Mouse (Mus musculus) erythroblast, embryonic 14.5 days (primary cell): ENCODE measurements around the gene Dok5. TPM values are rescaled to one million over a fixed set of nuclear protein-coding genes. Genes with fewer than 3 reads are reported as not detected.

ENCODE experiments used
- H3K27me3 ChIP-seq: 2 replicates; pipeline ENCODE4 v1.6.1; 2012; ENCODE audit warnings: inconsistent platforms; ENCODE audit not compliant: control insufficient read depth
- H3K36me3 ChIP-seq: 2 replicates; pipeline ENCODE4 v1.6.1; 2012; ENCODE audit warnings: mild to moderate bottlenecking, inconsistent platforms; ENCODE audit not compliant: control insufficient read depth
- H3K4me1 ChIP-seq: 2 replicates; pipeline ENCODE4 v1.6.1; 2012; ENCODE audit warnings: inconsistent platforms; ENCODE audit not compliant: control insufficient read depth
- H3K4me3 ChIP-seq: replicated peaks from 2 replicates; pipeline ENCODE3; 2012; ENCODE audit warnings: moderate library complexity, mild to moderate bottlenecking, inconsistent platforms
- H3K9me3 ChIP-seq: 2 replicates; pipeline ENCODE4 v1.6.1; 2012; ENCODE audit warnings: low read length, inconsistent platforms, mixed read lengths; ENCODE audit not compliant: control insufficient read depth
- GATA1 ChIP-seq: IDR thresholded peaks from 2 replicates; pipeline ENCODE4 v1.6.1; 2012; ENCODE audit warnings: low read length, inconsistent platforms, mixed read lengths
- TAL1 ChIP-seq: IDR thresholded peaks from 3 replicates; pipeline ENCODE4 v1.6.1; 2012; ENCODE audit warnings: low read length, inconsistent platforms, mixed read lengths
- polyA plus RNA-seq: library from polyadenylated mRNA; stranded (reverse); fragments of >175 nt; gene quantifications from 2 replicates; pipeline ENCODE4 v1.2.3, GENCODE M21; 2012

Gene Dok5
- polyA plus RNA-seq, 1 experiment, result not detected

DNA sequence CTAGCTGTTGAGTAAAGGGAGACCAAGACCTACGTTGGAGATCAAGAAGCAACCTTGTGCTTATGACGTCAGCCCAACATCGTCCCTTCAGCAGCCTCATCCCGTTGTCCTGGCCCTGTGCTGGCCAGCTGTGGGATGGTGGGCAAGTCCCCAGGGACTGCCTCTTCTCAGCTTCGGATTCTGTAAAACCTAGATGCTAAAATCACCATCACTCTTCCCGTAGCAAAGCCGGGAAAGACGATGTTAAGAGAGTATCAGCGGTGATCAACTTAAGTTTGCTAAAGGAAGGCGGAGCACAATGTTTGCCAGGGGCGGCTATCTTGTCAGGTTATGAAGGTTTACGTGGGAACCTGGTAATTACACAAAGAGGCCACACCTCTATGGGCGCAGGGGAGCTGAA lies 826 bp upstream of the Dok5 start:
- H3K36me3 ChIP-seq, result no peaks in the 10 kb centered on the region
- peaks cover 18% of the 10 kb centered on the region for H3K27me3 ChIP-seq
- peaks cover 49% of the 10 kb centered on the region for H3K9me3 ChIP-seq
- H3K4me1 ChIP-seq, result no peaks in the 10 kb centered on the region
- H3K4me3 ChIP-seq, result no peak overlapping the region
- TF ChIP-seq TAL1, result no peak
- no peak for TF ChIP-seq GATA1

DNA sequence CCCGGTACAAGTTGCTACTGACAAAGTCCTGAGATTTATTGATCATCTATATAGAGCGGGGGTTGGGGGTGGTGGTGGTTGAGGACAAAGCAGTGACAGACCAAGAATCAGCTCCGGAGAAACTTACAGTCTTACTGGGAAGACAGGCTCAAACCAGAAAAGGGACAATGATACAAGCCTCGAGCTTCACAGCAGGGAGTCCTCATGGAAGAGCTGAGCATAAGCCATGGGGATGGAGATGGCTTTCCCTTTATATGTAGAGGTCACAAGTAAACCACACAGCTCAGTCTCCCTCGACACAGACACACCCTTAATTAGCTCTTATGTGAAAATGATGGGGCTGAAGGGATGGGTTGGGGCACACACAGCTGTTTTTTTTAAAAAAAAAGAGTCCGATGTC lies 402 bp upstream of the Dok5 start:
- Histone ChIP-seq H3K36me3 (no peaks in the 10 kb centered on the region), H3K4me3 (no peak overlapping the region), H3K9me3 (peaks cover 49% of the 10 kb centered on the region), H3K4me1 (no peaks in the 10 kb centered on the region), H3K27me3 (peaks cover 18% of the 10 kb centered on the region)
- TF ChIP-seq TAL1 (no peak), GATA1 (no peak)

DNA sequence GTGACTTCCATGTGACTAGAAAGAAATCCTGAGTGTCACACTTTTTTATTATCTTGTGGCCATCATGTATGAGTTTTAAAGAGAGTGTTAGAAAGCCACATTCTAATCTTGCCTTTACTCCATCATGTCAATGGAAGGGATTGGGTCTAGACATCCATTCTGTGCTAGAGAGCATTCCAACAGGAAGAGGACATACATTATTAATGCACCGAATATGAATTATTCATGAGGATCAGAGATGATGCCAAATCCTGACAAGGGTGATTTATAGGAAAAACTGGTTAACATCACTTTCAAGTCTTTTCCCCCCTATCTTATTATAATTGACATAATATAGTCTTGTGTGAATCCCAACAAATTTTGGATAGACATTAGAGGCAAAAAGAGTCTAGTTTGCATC lies 2.1 kb downstream of the Dok5 start:
- Histone ChIP-seq H3K9me3 (peaks cover 57% of the 10 kb centered on the region), H3K27me3 (peaks cover 18% of the 10 kb centered on the region), H3K4me1 (no peaks in the 10 kb centered on the region), H3K36me3 (no peaks in the 10 kb centered on the region), H3K4me3 (no peak overlapping the region)
- TF ChIP-seq TAL1, result no peak
- no peak for TF ChIP-seq GATA1

DNA sequence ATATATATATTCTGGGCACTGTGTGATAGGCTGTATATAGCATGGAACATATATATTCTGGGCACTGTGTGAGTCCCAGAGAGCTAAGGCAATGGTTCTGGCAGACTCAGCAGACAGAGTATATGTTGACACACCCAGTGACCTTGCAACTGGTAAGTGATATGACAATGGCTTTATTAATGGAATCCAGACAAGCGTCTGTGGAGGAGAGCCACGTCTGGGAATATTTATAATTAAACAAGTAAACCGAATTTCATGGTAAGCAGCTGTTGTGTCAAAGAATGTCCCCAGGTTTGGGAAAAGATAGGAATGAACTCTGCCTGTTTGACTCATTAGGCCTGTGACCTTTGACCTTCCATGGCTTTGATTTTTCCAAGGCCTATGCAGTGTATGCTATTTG lies 2.8 kb downstream of the Dok5 start:
- H3K4me3 ChIP-seq, result no peak overlapping the region
- no peaks in the 10 kb centered on the region for H3K36me3 ChIP-seq
- H3K4me1 ChIP-seq, result no peaks in the 10 kb centered on the region
- H3K27me3 ChIP-seq, result peaks cover 18% of the 10 kb centered on the region
- peaks cover 62% of the 10 kb centered on the region for H3K9me3 ChIP-seq
- TF ChIP-seq TAL1 (no peak), GATA1 (no peak)

DNA sequence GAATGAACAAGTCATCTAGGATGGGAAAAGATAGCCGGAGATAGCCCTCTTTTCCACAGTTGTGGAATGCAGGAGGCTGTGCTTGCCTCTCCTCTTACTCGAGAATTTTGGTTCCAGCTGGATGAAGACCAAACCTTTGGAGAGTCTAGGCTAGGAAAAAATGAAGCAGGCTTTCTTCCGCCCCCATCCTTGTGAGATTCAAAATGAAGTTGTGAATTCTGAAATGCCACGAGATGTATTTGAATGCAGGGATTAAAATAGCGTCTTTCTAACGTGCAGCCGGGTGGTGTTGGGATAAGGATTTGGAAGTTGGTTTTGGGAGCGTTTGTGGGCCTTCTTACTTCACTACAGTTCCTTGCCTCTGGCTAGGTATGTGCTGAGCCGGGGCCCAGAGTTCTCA lies 6.8 kb downstream of the Dok5 start:
- Histone ChIP-seq H3K9me3 (peaks cover 68% of the 10 kb centered on the region), H3K4me3 (no peak overlapping the region), H3K4me1 (no peaks in the 10 kb centered on the region), H3K36me3 (no peaks in the 10 kb centered on the region), H3K27me3 (no peaks in the 10 kb centered on the region; the same call in 1 of the 2 replicates)
- TF ChIP-seq GATA1 (no peak), TAL1 (no peak)

DNA sequence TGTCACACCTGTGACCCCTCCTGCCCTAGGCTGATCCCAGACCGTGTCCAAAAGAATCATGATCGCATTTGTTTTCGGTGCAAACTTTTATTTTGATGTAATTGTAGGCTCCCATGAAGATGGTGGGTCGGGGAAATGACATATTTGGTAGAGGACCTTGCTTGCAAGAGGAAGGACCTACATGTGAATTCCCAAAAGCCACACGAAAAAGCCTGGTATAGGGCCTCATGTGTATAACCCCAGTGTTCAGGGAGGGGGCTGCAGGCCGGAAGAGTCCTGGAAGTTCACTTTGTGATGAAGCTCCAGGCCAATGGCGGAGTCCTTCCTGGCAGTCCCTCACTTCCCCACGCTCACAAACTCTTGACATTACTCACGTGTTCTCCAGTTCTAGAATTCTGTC lies 7.3 kb downstream of the Dok5 start:
- H3K9me3 ChIP-seq, result peaks cover 72% of the 10 kb centered on the region
- no peaks in the 10 kb centered on the region for H3K4me1 ChIP-seq
- TF ChIP-seq TAL1, result no peak
- TF ChIP-seq GATA1, result no peak
- H3K36me3 ChIP-seq, result no peaks in the 10 kb centered on the region
- no peak overlapping the region for H3K4me3 ChIP-seq
- no peaks in the 10 kb centered on the region; the same call in 1 of the 2 replicates for H3K27me3 ChIP-seq

DNA sequence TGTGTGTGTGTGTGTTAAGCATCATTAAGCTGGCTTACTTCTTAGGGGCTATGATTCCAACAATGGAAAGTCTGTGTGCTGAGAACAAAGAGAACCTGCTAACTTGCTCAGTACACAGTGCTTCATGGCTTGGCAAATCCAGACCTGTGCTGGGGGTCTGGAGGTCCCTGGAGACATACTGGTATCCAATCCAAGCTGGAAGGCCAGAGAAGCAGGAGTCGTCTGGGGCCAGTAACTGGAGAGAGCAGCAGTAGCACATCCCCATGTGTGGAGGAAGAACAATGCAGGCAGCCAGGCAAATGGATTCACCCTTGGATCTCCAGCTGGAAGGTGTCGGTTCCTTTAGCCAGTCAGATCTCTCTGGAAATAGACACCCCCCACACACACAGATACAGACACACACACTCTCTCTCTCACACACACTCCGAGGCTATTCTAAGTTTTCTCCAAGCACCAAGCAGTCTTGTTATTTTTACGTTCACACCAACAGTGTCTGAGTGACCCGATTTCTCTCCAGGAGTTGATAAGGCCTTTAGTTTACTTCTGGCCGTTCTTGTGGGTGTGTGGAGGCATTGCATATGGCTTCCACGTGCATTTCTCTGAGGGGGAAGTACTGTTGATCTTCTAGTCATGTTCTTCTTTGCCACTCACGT lies 8.2 kb downstream of the Dok5 start:
- H3K4me1 ChIP-seq, result no peaks in the 10 kb centered on the region
- H3K36me3 ChIP-seq, result no peaks in the 10 kb centered on the region
- H3K4me3 ChIP-seq, result no peak overlapping the region
- H3K9me3 ChIP-seq, result peaks cover 81% of the 10 kb centered on the region
- TF ChIP-seq TAL1, result no peak
- no peak for TF ChIP-seq GATA1
- H3K27me3 ChIP-seq, result no peaks in the 10 kb centered on the region; the same call in 1 of the 2 replicates

DNA sequence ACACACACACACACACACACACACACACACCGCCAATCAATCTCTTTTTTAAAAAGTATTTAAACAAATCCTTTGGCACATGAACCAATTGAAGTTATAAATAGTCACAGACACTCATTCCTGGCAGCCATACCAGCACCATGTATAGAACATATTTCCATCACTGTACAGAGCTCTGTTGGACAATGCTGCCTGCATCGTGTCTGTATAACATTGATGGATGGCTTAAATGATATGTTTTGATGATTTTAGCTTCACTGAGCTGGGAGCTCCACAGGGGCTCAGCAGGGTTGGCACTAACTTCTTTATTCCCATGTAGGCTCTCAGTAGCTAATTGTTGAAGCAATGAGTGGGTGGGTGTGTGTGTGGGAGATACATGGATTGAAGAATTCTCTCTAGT lies 11.9 kb downstream of the Dok5 start:
- Histone ChIP-seq H3K36me3 (no peaks in the 10 kb centered on the region), H3K9me3 (peaks cover 80% of the 10 kb centered on the region), H3K27me3 (no peaks in the 10 kb centered on the region; the same call in 1 of the 2 replicates), H3K4me3 (no peak overlapping the region), H3K4me1 (no peaks in the 10 kb centered on the region)
- TF ChIP-seq GATA1, result no peak
- no peak for TF ChIP-seq TAL1

DNA sequence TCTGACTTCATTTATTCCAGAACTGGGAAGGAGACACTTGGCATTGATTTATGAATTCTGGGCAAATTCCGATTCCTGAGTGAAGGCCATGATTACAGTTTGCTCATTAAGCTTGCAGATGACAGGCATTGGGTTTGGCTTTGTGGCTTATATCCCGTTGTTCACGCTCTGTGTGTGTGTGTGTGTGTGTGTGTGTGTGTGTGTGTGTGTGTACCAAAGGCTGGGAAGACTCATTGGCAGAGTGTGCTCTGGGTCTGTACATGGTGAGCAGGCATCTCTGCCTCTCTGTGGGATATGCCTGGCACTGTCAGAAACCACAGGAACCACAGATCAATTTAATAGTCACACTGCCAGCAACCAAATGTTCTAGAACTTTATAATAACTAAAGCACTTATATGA lies 17.3 kb downstream of the Dok5 start:
- peaks cover 76% of the 10 kb centered on the region for H3K9me3 ChIP-seq

DNA sequence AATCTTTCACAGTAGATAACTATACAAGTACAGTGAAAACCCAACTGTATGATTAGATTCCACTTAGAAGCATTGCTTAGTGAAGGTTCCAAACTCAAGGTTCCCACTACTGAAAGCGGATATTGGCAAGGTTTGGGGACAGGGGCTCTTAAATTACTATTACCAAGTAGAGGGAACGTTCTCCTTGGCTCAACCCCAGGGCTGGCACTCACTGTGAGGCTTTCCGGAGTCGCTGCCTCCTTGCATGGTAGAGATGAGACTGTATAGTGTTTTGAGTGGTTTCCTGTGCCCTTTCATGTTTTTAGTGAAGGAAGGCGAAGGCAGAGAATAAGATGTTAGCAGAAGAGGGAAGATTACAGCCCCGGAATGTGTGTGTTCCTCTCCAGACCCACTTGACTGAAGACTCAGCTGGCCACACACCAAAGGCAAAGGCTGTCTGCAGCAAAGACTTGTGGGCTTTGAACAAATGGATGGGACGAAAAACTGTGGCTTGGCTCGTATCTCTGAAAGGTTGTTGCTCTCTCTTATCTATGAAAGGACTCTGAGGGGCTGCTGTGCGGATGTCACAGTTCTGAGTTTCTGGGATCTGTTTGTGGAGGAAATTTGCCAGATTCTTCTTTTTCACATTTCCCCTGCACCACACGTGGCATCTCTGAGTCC lies 20.7 kb downstream of the Dok5 start:
- Histone ChIP-seq H3K27me3 (no peaks in the 10 kb centered on the region), H3K36me3 (no peaks in the 10 kb centered on the region), H3K9me3 (peaks cover 76% of the 10 kb centered on the region), H3K4me3 (no peak overlapping the region), H3K4me1 (no peaks in the 10 kb centered on the region)
- no peak for TF ChIP-seq GATA1

More for the DNA sequence above, 17.3 kb downstream of the Dok5 start:
- no peaks in the 10 kb centered on the region for H3K27me3 ChIP-seq
- H3K4me3 ChIP-seq, result no peak overlapping the region
- H3K36me3 ChIP-seq, result no peaks in the 10 kb centered on the region
- no peaks in the 10 kb centered on the region for H3K4me1 ChIP-seq
- TF ChIP-seq TAL1 (no peak), GATA1 (no peak)
